Mouse (Mus musculus): ENCODE results near the gene Cmtm4.

DNA sequence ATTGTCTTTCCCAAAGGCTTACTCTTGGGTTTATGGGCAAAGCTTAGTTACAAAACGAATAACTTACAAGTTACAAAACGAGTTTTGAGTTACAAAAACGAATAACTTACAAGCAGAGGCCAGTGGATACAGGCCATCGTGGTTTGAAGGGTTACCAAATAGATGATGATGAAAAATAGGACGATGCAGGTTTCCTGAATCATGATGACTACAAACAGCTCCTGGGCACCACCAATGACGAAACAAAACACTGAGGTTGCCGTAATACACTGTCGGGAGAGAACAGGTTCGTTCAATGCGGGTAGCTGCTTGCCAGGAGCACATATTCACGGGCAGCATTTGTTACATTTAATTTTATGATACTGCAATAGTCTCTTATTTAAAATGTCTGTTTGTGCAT is 90.6 kb downstream of the Cmtm4 start:
- TF ChIP-seq POLR2A (IDR thresholded peaks at IDR 0.05; ENCODE audit: low read depth, low read length) (no peak), CTCF (IDR thresholded peaks at IDR 0.05; ENCODE audit: extremely low read depth, insufficient read depth, insufficient read length, insufficient replicate concordance) (no peak)
